Mouse (Mus musculus): Measurements from ENCODE around the gene Cym.
A peak's percentile ranks its signal among the peaks of the same experiment; 100 is the strongest.

Gene Cym

GRCm38 (mm10) chr3:107221608-107222007 lies at the start of gene Cym:
Cym (minus strand) TSS chr3:107221732.
- no peak for DNase-seq (ENCODE audit: low read depth)

- no peak for DNase-seq (ENCODE audit: low read depth)
Measured at GRCm38 (mm10) chr3:107266814-107267345, 45.3 kb upstream of the Cym start.

GRCm38 (mm10) chr3:107261851-107262165 lies 40.3 kb upstream of the Cym start:
- no peak for DNase-seq (ENCODE audit: low read depth)

- DNase-seq (ENCODE audit: low read depth), result no peak
Measured at GRCm38 (mm10) chr3:107260956-107261850, 39.7 kb upstream of the Cym start.

GRCm38 (mm10) chr3:107257924-107258323 lies 36.4 kb upstream of the Cym start:
- DNase-seq (ENCODE audit: low read depth), result no peak

- DNase-seq (ENCODE audit: low read depth), result no peak
Measured at GRCm38 (mm10) chr3:107256724-107257123, 35.2 kb upstream of the Cym start.

GRCm38 (mm10) chr3:107255992-107256391 lies 34.5 kb upstream of the Cym start:
- DNase-seq (ENCODE audit: low read depth), result no peak

- no peak for DNase-seq (ENCODE audit: low read depth)
Measured at GRCm38 (mm10) chr3:107253925-107254324, 32.4 kb upstream of the Cym start.

- no peak for DNase-seq (ENCODE audit: low read depth)
Measured at GRCm38 (mm10) chr3:107252035-107252434, 30.5 kb upstream of the Cym start.

- DNase-seq (ENCODE audit: low read depth), result no peak
Measured at GRCm38 (mm10) chr3:107250320-107250719, 28.8 kb upstream of the Cym start.

- DNase-seq (ENCODE audit: low read depth), result no peak
Measured at GRCm38 (mm10) chr3:107249042-107249441, 27.5 kb upstream of the Cym start.

GRCm38 (mm10) chr3:107246876-107247275 lies 25.3 kb upstream of the Cym start:
- DNase-seq (ENCODE audit: low read depth), result no peak

GRCm38 (mm10) chr3:107241389-107242094 lies 20.0 kb upstream of the Cym start:
- no peak for DNase-seq (ENCODE audit: low read depth)

GRCm38 (mm10) chr3:107239607-107240006 lies 18.1 kb upstream of the Cym start, which contains the start of gene Prok1:
Prok1 (minus strand) TSS chr3:107239707.
- DNase-seq (ENCODE audit: low read depth), result no peak

GRCm38 (mm10) chr3:107238471-107238980 lies 17.0 kb upstream of the Cym start:
- no peak for DNase-seq (ENCODE audit: low read depth)

- DNase-seq (ENCODE audit: low read depth), result no peak
Measured at GRCm38 (mm10) chr3:107238051-107238450, 16.5 kb upstream of the Cym start.

- DNase-seq (ENCODE audit: low read depth), result no peak
Measured at GRCm38 (mm10) chr3:107233945-107234344, 12.4 kb upstream of the Cym start.

GRCm38 (mm10) chr3:107233351-107233813 lies 11.8 kb upstream of the Cym start:
- DNase-seq (ENCODE audit: low read depth), result peak; percentile 75

- no peak for DNase-seq (ENCODE audit: low read depth)
Measured at GRCm38 (mm10) chr3:107231202-107231601, 9.7 kb upstream of the Cym start.

- DNase-seq (ENCODE audit: low read depth), result no peak
Measured at GRCm38 (mm10) chr3:107230527-107230926, 9.0 kb upstream of the Cym start, which contains the start of gene A630076J17Rik. A630076J17Rik (plus strand) TSS chr3:107230614.

GRCm38 (mm10) chr3:107229822-107230221 lies 8.3 kb upstream of the Cym start:
- DNase-seq (ENCODE audit: low read depth), result no peak

GRCm38 (mm10) chr3:107229221-107229620 lies 7.7 kb upstream of the Cym start:
- no peak for DNase-seq (ENCODE audit: low read depth)

- no peak for DNase-seq (ENCODE audit: low read depth)
Measured at GRCm38 (mm10) chr3:107225820-107226219, 4.3 kb upstream of the Cym start.
